Mouse (Mus musculus) B cell, adult 62 days (primary cell): ENCODE results near the gene Lyl1. TPM values are rescaled to one million over a fixed set of nuclear protein-coding genes. Genes with fewer than 3 reads are reported as not detected.

Experiments used
- total RNA-seq: library from RNA; stranded (reverse); gene quantifications from 4 replicates; pipeline ENCODE4 v1.2.4, GENCODE M21; 2023

Lyl1 gene
- 120 to 133 TPM (median 125 TPM) in 4 replicates for total RNA-seq

DNA sequence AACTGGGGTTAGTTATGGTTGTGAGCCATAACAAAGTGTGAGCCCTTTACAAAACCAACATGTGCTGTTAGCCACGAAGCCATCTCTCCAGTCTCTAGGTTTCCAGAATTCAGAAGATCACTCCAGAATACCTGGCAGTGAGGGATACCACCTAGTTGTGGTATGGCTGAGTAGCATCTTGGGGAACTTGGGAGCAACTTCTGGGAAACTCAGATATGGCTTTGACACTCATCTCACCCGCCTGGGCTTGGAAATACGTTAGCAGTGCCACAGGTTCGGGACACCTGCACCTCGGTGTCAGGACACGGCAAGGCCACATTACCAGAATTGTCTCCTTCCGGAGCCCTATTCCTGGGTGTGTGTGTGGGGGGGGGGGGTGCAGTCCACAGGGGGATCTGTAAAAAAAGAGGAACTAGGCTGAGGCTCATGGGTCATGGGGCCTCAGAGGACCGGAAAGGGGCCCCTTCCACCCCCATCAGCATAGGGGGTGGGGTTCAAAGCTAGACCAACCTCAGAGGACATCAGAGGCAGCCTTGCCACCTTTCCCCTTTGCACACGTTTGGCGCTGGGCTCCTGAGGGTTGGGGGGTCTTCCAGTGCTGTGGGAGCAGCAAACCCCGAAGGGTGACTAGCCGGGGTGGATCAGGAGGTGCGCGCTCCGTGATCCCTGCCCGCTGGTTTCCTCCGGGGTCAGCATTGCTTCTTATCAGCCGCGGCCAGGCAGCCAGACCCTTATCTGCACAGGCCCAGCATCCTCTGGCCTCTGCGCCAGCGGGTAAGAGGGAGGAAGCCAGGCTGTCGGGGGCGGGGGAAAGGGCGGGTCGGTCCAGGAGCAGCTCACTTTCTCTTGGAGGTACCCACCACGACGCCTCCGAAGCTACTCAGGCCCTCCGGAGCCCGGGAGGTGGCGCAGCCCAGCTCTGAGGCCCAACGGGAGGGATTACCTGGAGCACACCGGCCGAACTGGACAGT, at the start of gene Lyl1:
Gene Lyl1 (plus strand): TSS at position 517 of the 971 bp plus-strand sequence.

DNA sequence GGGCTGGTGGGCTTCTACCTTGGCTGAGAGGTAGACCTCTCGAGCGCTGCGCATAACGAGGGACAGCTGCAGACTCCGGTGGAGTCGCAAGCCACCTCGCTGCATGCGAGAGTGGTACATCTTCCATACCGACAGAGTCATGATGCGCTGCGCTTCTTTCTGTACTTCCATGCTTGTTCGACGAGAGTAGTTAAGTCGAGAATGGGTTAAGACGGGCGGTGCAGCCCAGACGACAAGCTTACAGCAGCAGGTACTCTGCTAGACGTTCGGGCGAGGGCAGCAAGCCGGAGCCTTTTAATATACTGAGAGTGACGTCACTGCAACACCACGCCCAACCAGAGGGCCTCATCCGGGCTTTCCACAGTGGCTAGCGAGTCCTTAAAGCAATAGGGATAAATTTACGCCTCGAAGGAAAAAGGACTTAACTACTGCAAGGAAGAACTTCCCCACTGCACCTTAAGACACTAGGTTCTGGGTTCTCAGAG, 38.6 kb upstream of the Lyl1 start, which contains the start of gene Ier2:
Gene Ier2 (minus strand): TSS at position 272 of the 485 bp plus-strand sequence.

DNA sequence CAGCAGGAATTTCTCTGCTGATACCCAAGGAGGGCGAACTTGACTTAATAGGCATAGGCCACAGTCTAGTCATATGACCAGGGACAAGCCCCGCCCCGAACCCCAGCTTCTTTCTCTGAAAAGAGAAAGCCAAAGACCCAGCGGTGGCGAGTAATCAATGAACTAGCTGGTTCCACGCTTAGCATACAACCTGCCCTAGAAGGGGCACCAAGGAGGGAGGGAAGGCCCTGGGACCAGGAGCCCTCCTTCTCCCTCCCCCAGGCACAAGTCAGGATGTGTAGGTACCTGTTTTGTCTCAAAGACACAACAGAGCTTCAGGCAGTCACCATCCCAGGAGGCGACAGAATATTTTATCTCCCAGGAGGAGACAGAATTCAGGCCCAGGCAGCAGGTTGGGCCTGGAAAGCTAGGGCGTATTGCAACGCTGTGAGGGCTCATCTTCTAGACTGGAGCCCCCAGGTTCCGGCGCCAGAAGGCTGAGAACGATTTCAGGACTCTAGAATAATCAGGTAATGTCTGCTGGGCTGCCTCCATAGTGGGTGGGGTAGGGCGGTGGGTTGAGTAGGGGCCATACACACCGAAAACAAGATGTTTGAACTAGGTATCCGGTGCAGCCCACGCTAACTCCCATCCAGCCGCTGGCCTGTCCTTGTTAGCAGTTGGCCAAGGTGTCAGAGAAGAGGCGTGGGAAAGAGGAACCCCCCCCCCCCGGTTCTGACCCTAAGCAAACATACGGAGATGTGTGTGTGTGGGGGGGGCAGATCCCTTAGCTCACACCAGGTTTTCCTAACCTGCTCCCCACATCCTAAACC, 14.9 kb upstream of the Lyl1 start, which contains the start of gene Trmt1:
Gene Trmt1 (plus strand): TSS at position 117 of the 812 bp plus-strand sequence.

DNA sequence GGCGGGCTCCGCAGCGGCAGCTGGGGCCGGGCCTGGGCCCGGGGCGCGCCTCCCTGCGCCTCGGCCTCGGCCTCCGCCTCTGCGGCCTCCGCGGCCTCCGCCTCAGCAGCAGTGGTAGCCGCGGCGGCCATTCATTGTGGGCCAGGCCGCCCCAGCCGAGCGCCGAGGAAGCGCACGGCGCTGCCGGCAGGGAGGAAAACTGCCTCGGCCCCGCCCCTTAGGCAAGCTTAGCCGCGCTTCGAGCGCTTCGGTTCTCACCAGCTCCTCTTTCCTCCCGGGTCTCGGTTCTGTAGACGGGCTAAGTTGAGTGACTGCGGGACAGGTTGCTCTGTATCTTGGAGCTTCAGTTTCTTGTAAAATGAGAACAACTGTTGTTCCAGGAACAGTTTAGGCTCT, 13.6 kb upstream of the Lyl1 start, which contains the start of gene Nacc1:
Gene Nacc1 (minus strand): TSS at position 158 of the 396 bp plus-strand sequence.

DNA sequence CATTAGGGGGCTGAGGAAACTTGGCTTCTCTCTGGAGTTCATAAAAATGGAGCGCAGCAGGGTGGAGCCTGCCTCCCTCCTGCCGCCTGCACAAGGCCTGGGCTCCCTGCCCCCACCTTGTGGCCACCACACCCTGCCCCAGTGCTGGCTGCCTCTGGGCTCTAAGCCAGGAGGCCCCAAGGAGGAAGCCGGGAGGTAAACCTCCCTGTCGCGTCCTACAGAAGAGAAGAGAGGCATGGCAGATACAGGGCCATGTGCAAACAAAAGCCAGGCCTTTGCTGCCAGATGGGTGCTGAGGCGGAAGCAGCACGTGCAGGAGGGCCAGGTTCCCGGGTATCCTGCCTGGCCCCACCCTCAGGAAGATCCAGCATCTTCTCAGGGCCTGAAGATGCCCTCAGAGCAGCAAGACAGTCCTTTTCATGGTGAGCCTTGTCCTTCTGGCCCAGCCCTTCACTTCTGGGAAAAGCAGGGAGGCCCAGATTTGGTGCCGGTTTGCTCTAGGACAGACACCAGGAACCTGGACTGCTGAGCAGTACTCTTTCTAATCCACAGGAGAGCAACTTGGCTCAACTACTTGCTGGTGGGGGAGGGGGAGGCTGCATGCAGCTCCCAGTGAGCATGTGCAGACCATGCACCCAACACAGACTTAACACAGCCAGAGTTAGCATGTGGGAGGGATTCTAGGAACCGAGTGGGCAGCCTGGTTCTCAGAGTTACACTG, 21.8 kb downstream of the Lyl1 start, which contains the start of gene G430095P16Rik:
Gene G430095P16Rik (plus strand): TSS at position 158 of the 721 bp plus-strand sequence.

Other genes starting within 250 kb of the Lyl1 start
- gene Ier2, start 38.6 kb upstream of the Lyl1 start, total RNA-seq: 212 to 315 TPM (median 253 TPM) in 4 replicates
- 183 to 211 TPM (median 198 TPM) in 4 replicates for gene Trmt1, start 15.2 kb upstream of the Lyl1 start, total RNA-seq
- gene Nacc1, start 13.6 kb upstream of the Lyl1 start, total RNA-seq: 54.4 to 60.3 TPM (median 58.1 TPM) in 4 replicates
- 0.85 TPM in 1 of 4 replicates, not detected in the others for gene G430095P16Rik, start 21.6 kb downstream of the Lyl1 start, total RNA-seq
- gene Nfix, start 98.9 kb downstream of the Lyl1 start, total RNA-seq: 0.97 to 3.7 TPM (median 2.8 TPM) in 4 replicates
- gene Dand5, start 121.4 kb downstream of the Lyl1 start, total RNA-seq: 1.4 to 2.6 TPM (median 2.4 TPM) in 4 replicates
- gene Gadd45gip1, start 130.1 kb downstream of the Lyl1 start, total RNA-seq: 10.7 to 13.2 TPM (median 12.1 TPM) in 4 replicates
- gene Rad23a, start 139.2 kb downstream of the Lyl1 start, total RNA-seq: 53.8 to 68.0 TPM (median 60.0 TPM) in 4 replicates
- gene Calr, start 145.5 kb downstream of the Lyl1 start, total RNA-seq: 520 to 585 TPM (median 529 TPM) in 4 replicates
- gene Farsa, start 155.5 kb downstream of the Lyl1 start, total RNA-seq: 60.9 to 68.8 TPM (median 65.9 TPM) in 4 replicates
- 5.7 to 9.3 TPM (median 8.5 TPM) in 4 replicates for gene Syce2, start 170.7 kb downstream of the Lyl1 start, total RNA-seq
- 19.0 to 33.9 TPM (median 24.8 TPM) in 4 replicates for gene Gcdh, start 192.5 kb downstream of the Lyl1 start, total RNA-seq
- 0.39 TPM in 1 of 4 replicates, not detected in the others for gene Klf1, start 200.5 kb downstream of the Lyl1 start, total RNA-seq
- 56.5 to 67.9 TPM (median 65.7 TPM) in 4 replicates for gene Dnase2a, start 207.1 kb downstream of the Lyl1 start, total RNA-seq
- 0.18 to 0.44 TPM (median 0.31 TPM) in 4 replicates for gene Mast1, start 235.9 kb downstream of the Lyl1 start, total RNA-seq
- gene Rtbdn, start 245.5 kb downstream of the Lyl1 start, total RNA-seq: not detected in 4 replicates